In genomic region chr11:116642681-116643578, GRCm38 (mm10) we compare ENCODE assay signal across 7 mouse cellular contexts. TPM values are rescaled to one million over a fixed set of nuclear protein-coding genes. Genes with fewer than 3 reads are reported as not detected.
DNase-seq lines count a peak whose midpoint lies in the region; ATAC-seq lines count a peak whose summit lies in the region.

No protein-coding gene starts in this region.

- no peak overlapping the region for H3K27ac ChIP-seq in embryonic facial prominence, embryonic 12.5 days
- H3K27ac ChIP-seq in limb, embryonic 11.5 days (replicated peaks; ENCODE audit: low read depth, low read length), result no peak overlapping the region
- peak overlapping the region; percentile 55 for H3K27ac ChIP-seq in midbrain, embryonic 16.5 days (ENCODE audit: low read length)

- DNase-seq in adrenal gland, postnatal 4 days (ENCODE audit: low spot score in 2 of 2), result peak; percentile 90
- peak; percentile 90 to 98 for DNase-seq in heart, adult 18-20 months
- DNase-seq in kidney, adult 18-20 months, result peak; percentile 90
- DNase-seq in limb, embryonic 11.5 days (ENCODE audit: low spot score), result peak; percentile 98
- peak; percentile 64 to 85 for DNase-seq in spleen, adult 18-20 months

- ATAC-seq in embryonic facial prominence, embryonic 12.5 days (ENCODE audit: insufficient number of reproducible peaks, insufficient read depth, low FRiP score, low TSS enrichment), result 0 out of 2 replicates have a peak, but pooled peaks have one; percentile 24
- peak; percentile 55; the same call in 1 of the 2 replicates for ATAC-seq in limb, embryonic 11.5 days (ENCODE audit: insufficient number of reproducible peaks, low FRiP score, low TSS enrichment, low read depth)
- ATAC-seq in midbrain, embryonic 16.5 days, result peak; percentile 73

- H3K36me3 ChIP-seq in embryonic facial prominence, embryonic 12.5 days, result no peaks in the 10 kb centered on the region
- H3K36me3 ChIP-seq in limb, embryonic 11.5 days (ENCODE audit: control insufficient read depth, insufficient read depth, low read length), result no peaks in the 10 kb centered on the region
- no peaks in the 10 kb centered on the region for H3K36me3 ChIP-seq in midbrain, embryonic 16.5 days (ENCODE audit: control insufficient read depth, insufficient read depth, low read length)

- H3K9me3 ChIP-seq in embryonic facial prominence, embryonic 12.5 days, result no peaks in the 10 kb centered on the region
- no peaks in the 10 kb centered on the region for H3K9me3 ChIP-seq in limb, embryonic 11.5 days (ENCODE audit: control insufficient read depth, low read length)
- no peaks in the 10 kb centered on the region for H3K9me3 ChIP-seq in midbrain, embryonic 16.5 days (replicated peaks; ENCODE audit: control insufficient read depth, low read length, poor library complexity, severe bottlenecking)

- peak overlapping the region; percentile 51 for H3K4me2 ChIP-seq in embryonic facial prominence, embryonic 12.5 days (replicated peaks)
- peak overlapping the region; percentile 49 for H3K4me2 ChIP-seq in limb, embryonic 11.5 days (ENCODE audit: low read depth, severe bottlenecking)
- H3K4me2 ChIP-seq in midbrain, embryonic 16.5 days (ENCODE audit: low read length), result peak overlapping the region; percentile 45

- H3K4me1 ChIP-seq in embryonic facial prominence, embryonic 12.5 days, result peaks cover 41% of the 10 kb centered on the region
- peaks cover 42% of the 10 kb centered on the region for H3K4me1 ChIP-seq in limb, embryonic 11.5 days (ENCODE audit: control insufficient read depth, insufficient read depth, low read length)
- peaks cover 10% of the 10 kb centered on the region for H3K4me1 ChIP-seq in midbrain, embryonic 16.5 days (ENCODE audit: control insufficient read depth, insufficient read depth, low read length)

- H3K27me3 ChIP-seq in embryonic facial prominence, embryonic 12.5 days, result 0 out of 2 replicates have a peak, but pooled peaks cover 4% of the 10 kb centered on the region
- no peaks in the 10 kb centered on the region for H3K27me3 ChIP-seq in limb, embryonic 11.5 days (ENCODE audit: control insufficient read depth, insufficient read depth, low read length)
- H3K27me3 ChIP-seq in midbrain, embryonic 16.5 days (ENCODE audit: control insufficient read depth, insufficient read depth, low read depth, low read length), result no peaks in the 10 kb centered on the region

- 37% methylated on average over 14 of the region's 14 CpGs for WGBS in embryonic facial prominence, embryonic 12.5 days
- WGBS in limb, embryonic 11.5 days, result 37% methylated on average over 14 of the region's 14 CpGs
- WGBS in midbrain, embryonic 16.5 days, result 40% methylated on average over 14 of the region's 14 CpGs

- no peak overlapping the region for H3K9ac ChIP-seq in embryonic facial prominence, embryonic 12.5 days
- peak overlapping the region; percentile 53 for H3K9ac ChIP-seq in limb, embryonic 11.5 days (ENCODE audit: low read length)
- peak overlapping the region; percentile 61 for H3K9ac ChIP-seq in midbrain, embryonic 16.5 days (ENCODE audit: low read depth, low read length)

- peak overlapping the region; percentile 17; the same call in 1 of the 2 replicates for H3K4me3 ChIP-seq in embryonic facial prominence, embryonic 12.5 days
- H3K4me3 ChIP-seq in limb, embryonic 11.5 days (ENCODE audit: low read depth, low read length), result no peak overlapping the region
- no peak overlapping the region for H3K4me3 ChIP-seq in midbrain, embryonic 16.5 days (ENCODE audit: low read depth, low read length)

RNA-seq across cellular contexts. Expression of gene Prcd, which starts 10.4 kb away (rescaled TPM):
- 1 to 10 TPM; 5.2 to 5.5 TPM for total RNA-seq in adrenal gland, postnatal 4 days (2021)
- polyA plus RNA-seq in embryonic facial prominence, embryonic 12.5 days (2016; fragmentation: Nextera tagmentation; extraction: Ambion mirVana), result 0.59 and 0.86 TPM in 2 replicates
- 1 to 10 TPM in 1 of 2 experiments, under 1 TPM in 1; 0.62 to 1.6 TPM for total RNA-seq in heart, adult 18-20 months (2021)
- 0.95 and 0.97 TPM in 2 replicates for polyA plus RNA-seq in limb, embryonic 11.5 days (2014; fragmentation: Nextera tagmentation; extraction: Ambion mirVana)
- 3.7 and 4.4 TPM in 2 replicates for polyA plus RNA-seq in midbrain, embryonic 16.5 days (2015; fragmentation: Nextera tagmentation; extraction: Ambion mirVana)

RNA-seq across cellular contexts. Expression of gene Cygb, which starts 11.2 kb away (rescaled TPM):
- 10 to 100 TPM; 39.7 to 43.6 TPM for total RNA-seq in adrenal gland, postnatal 4 days (2021)
- 6.4 and 7.1 TPM in 2 replicates for polyA plus RNA-seq in embryonic facial prominence, embryonic 12.5 days (2016; fragmentation: Nextera tagmentation; extraction: Ambion mirVana)
- total RNA-seq in heart, adult 18-20 months (2021), result 10 to 100 TPM; 31.5 to 38.5 TPM
- polyA plus RNA-seq in limb, embryonic 11.5 days (2014; fragmentation: Nextera tagmentation; extraction: Ambion mirVana), result 2.3 and 2.8 TPM in 2 replicates
- polyA plus RNA-seq in midbrain, embryonic 16.5 days (2015; fragmentation: Nextera tagmentation; extraction: Ambion mirVana), result 26.4 and 29.3 TPM in 2 replicates

RNA-seq across cellular contexts. Expression of gene Rhbdf2, which starts 16.1 kb away (rescaled TPM):
- 10 to 100 TPM; 18.0 TPM for total RNA-seq in adrenal gland, postnatal 4 days (2021)
- 4.5 and 4.7 TPM in 2 replicates for polyA plus RNA-seq in embryonic facial prominence, embryonic 12.5 days (2016; fragmentation: Nextera tagmentation; extraction: Ambion mirVana)
- 10 to 100 TPM; 10.6 to 11.5 TPM for total RNA-seq in heart, adult 18-20 months (2021)
- 3.1 and 3.9 TPM in 2 replicates for polyA plus RNA-seq in limb, embryonic 11.5 days (2014; fragmentation: Nextera tagmentation; extraction: Ambion mirVana)
- 0.93 and 1.2 TPM in 2 replicates for polyA plus RNA-seq in midbrain, embryonic 16.5 days (2015; fragmentation: Nextera tagmentation; extraction: Ambion mirVana)

RNA-seq across cellular contexts. Expression of gene Aanat, which starts 56.7 kb away (rescaled TPM):
- not detected for total RNA-seq in adrenal gland, postnatal 4 days (2021)
- not detected in 2 replicates for polyA plus RNA-seq in embryonic facial prominence, embryonic 12.5 days (2016; fragmentation: Nextera tagmentation; extraction: Ambion mirVana)
- total RNA-seq in heart, adult 18-20 months (2021), result not detected
- 0.28 TPM in 1 of 2 replicates, not detected in the other for polyA plus RNA-seq in limb, embryonic 11.5 days (2014; fragmentation: Nextera tagmentation; extraction: Ambion mirVana)
- 0.20 and 0.36 TPM in 2 replicates for polyA plus RNA-seq in midbrain, embryonic 16.5 days (2015; fragmentation: Nextera tagmentation; extraction: Ambion mirVana)
